Mouse (Mus musculus) ovary, adult 2 months (tissue): ENCODE results near the gene Plp1. TPM values are rescaled to one million over a fixed set of nuclear protein-coding genes. Genes with fewer than 3 reads are reported as not detected.

Experiments
- polyA plus RNA-seq: library from polyadenylated mRNA; depleted of rRNA; stranded (reverse); fragments of >200 nt; gene quantifications from 2 replicates; pipeline ENCODE4 v1.2.3, GENCODE M21; 2012; rRNA removed

Gene Plp1
- 8.0 and 9.6 TPM in 2 replicates for polyA plus RNA-seq

GRCm38 (mm10) chrX:136822371-136822770 lies at the start of gene Plp1:
TSS of gene Plp1 (plus strand) at chrX:136822671.

DNA sequence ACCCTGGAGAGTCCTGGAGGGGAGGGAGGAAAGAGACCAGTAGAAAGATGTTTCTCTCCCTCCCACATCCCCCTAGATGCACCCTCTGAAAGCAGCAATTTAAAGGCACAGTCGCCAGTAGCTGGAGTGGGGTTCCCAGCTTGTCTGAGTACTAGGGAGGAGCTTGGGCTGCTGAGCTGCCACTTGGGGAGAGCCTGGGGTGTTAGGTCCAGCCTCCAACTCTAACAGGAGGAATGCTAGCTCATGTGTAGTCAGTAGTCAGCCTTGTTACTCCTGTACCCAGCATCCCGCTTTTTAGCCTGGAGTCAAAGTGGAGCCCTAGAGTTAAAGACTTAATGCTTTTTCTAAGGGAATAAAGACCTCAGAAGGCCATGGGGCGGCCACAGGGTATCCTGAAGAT lies 42.4 kb upstream of the Plp1 start, which contains the start of gene Glra4:
TSS of gene Glra4 (minus strand) at position 101 of the 400 bp plus-strand sequence.

GRCm38 (mm10) chrX:136868061-136869040 lies 45.9 kb downstream of the Plp1 start, which contains the start of gene Rab9b:
TSS of gene Rab9b (minus strand) at chrX:136868755.

Other genes with a start within 250 kb of the Plp1 start
- 4.4 and 5.6 TPM in 2 replicates for gene Tceal3, start 231.8 kb upstream of the Plp1 start, polyA plus RNA-seq
- gene Tceal1, start 114.7 kb upstream of the Plp1 start, polyA plus RNA-seq = 1.8 and 1.9 TPM in 2 replicates
- 30.6 and 33.0 TPM in 2 replicates for gene Morf4l2, start 79.0 kb upstream of the Plp1 start, polyA plus RNA-seq
- gene Glra4, start 42.5 kb upstream of the Plp1 start, polyA plus RNA-seq = not detected in 2 replicates
- not detected in 2 replicates for gene Rab9b, start 46.1 kb downstream of the Plp1 start, polyA plus RNA-seq
- gene H2bfm, start 104.7 kb downstream of the Plp1 start, polyA plus RNA-seq = not detected in 2 replicates
- gene Tmsb15b2, start 152.8 kb downstream of the Plp1 start, polyA plus RNA-seq = not detected in 2 replicates
- 0.42 and 1.2 TPM in 2 replicates for gene Tmsb15l, start 154.2 kb downstream of the Plp1 start, polyA plus RNA-seq
- not detected in 2 replicates for gene Tmsb15b1, start 154.2 kb downstream of the Plp1 start, polyA plus RNA-seq
- gene Zcchc18, start 170.5 kb downstream of the Plp1 start, polyA plus RNA-seq = 2.1 and 2.3 TPM in 2 replicates
- gene Slc25a53, start 215.6 kb downstream of the Plp1 start, polyA plus RNA-seq = 2.9 and 4.2 TPM in 2 replicates
- gene Fam199x, start 226.9 kb downstream of the Plp1 start, polyA plus RNA-seq = 0.94 and 1.5 TPM in 2 replicates